Mouse (Mus musculus) brown adipose tissue, adult 24 weeks (tissue): ENCODE results near the gene Lamc1. TPM values are rescaled to one million over a fixed set of nuclear protein-coding genes. Genes with fewer than 3 reads are reported as not detected.
"Not testable (repeated sequence)": the region's sequence is repeated elsewhere in the genome, so short reads cannot be mapped to it uniquely, and the experiment has no call there.

Source experiments
- H3K27ac ChIP-seq: fragments of 200-500 bp; replicated peaks from 2 replicates; pipeline ENCODE4 v1.5.1; 2012; ENCODE audit warnings: low read depth, mild to moderate bottlenecking, low read length
- H3K4me1 ChIP-seq: fragments of 200-500 bp; 2 replicates; pipeline ENCODE4 v1.6.1; 2012; ENCODE audit warnings: low read length, mixed read lengths; ENCODE audit not compliant: control insufficient read depth, insufficient read depth, insufficient read length
- H3K4me3 ChIP-seq: fragments of 200-500 bp; 2 replicates; pipeline ENCODE4 v1.5.1; 2012; ENCODE audit warnings: low read depth, mild to moderate bottlenecking, low read length, moderate library complexity; ENCODE audit not compliant: insufficient read depth
- polyA plus RNA-seq: library from polyadenylated mRNA; stranded (reverse); fragments of >200 nt; gene quantifications from 2 replicates; pipeline ENCODE4 v1.2.4, GENCODE M21; 2012; ENCODE audit not compliant: missing spikeins, insufficient read depth, insufficient read length

Lamc1 gene
- polyA plus RNA-seq, 1 experiment: 47.1 TPM

- H3K27ac ChIP-seq: no peak overlapping the region
- H3K4me3 ChIP-seq: no peak overlapping the region
- peaks cover 8% of the 10 kb centered on the region for H3K4me1 ChIP-seq
Measured at GRCm38 (mm10) chr1:153347726-153348125, 15.1 kb upstream of the Lamc1 start.

GRCm38 (mm10) chr1:153347040-153347439 lies 14.5 kb upstream of the Lamc1 start:
- Histone ChIP-seq H3K4me1 (peaks cover 8% of the 10 kb centered on the region), H3K4me3 (no peak overlapping the region), H3K27ac (peak overlapping the region; percentile 54)

GRCm38 (mm10) chr1:153345699-153346291 lies 13.2 kb upstream of the Lamc1 start:
- Histone ChIP-seq H3K27ac (no peak overlapping the region), H3K4me1 (peaks cover 8% of the 10 kb centered on the region), H3K4me3 (no peak overlapping the region)

GRCm38 (mm10) chr1:153345002-153345401 lies 12.4 kb upstream of the Lamc1 start:
- Histone ChIP-seq H3K27ac (no peak overlapping the region), H3K4me3 (no peak overlapping the region), H3K4me1 (peaks cover 6% of the 10 kb centered on the region)

GRCm38 (mm10) chr1:153335451-153335850 lies 2.9 kb upstream of the Lamc1 start:
- not testable (repeated sequence) for H3K4me1 ChIP-seq, H3K4me3 ChIP-seq, H3K27ac ChIP-seq

- H3K4me1 ChIP-seq: peaks cover 5% of the 10 kb centered on the region
- H3K4me3 ChIP-seq: peak overlapping the region; percentile 67
- peak overlapping the region; percentile 98 for H3K27ac ChIP-seq
Measured at GRCm38 (mm10) chr1:153333296-153334121, 923 bp upstream of the Lamc1 start.

- peaks cover 7% of the 10 kb centered on the region for H3K4me1 ChIP-seq
- H3K4me3 ChIP-seq: peak overlapping the region; percentile 77
- H3K27ac ChIP-seq: peak overlapping the region; percentile 68
Measured at GRCm38 (mm10) chr1:153331796-153332443, 666 bp downstream of the Lamc1 start.

GRCm38 (mm10) chr1:153331206-153331605 lies 1.4 kb downstream of the Lamc1 start:
- peak overlapping the region; percentile 77 for H3K4me3 ChIP-seq
- H3K4me1 ChIP-seq: peaks cover 10% of the 10 kb centered on the region
- H3K27ac ChIP-seq: peak overlapping the region; percentile 68

GRCm38 (mm10) chr1:153329306-153329705 lies 3.3 kb downstream of the Lamc1 start:
- H3K4me3 ChIP-seq: peak overlapping the region; percentile 23; the same call in 1 of the 2 replicates
- peaks cover 12% of the 10 kb centered on the region for H3K4me1 ChIP-seq
- H3K27ac ChIP-seq: no peak overlapping the region

GRCm38 (mm10) chr1:153327063-153327462 lies 5.5 kb downstream of the Lamc1 start:
- H3K27ac ChIP-seq: no peak overlapping the region
- H3K4me1 ChIP-seq: peaks cover 14% of the 10 kb centered on the region
- no peak overlapping the region for H3K4me3 ChIP-seq

- Histone ChIP-seq H3K4me1 (peaks cover 20% of the 10 kb centered on the region), H3K27ac (no peak overlapping the region), H3K4me3 (no peak overlapping the region)
Measured at GRCm38 (mm10) chr1:153326226-153326625, 6.4 kb downstream of the Lamc1 start.

GRCm38 (mm10) chr1:153321404-153321803 lies 11.2 kb downstream of the Lamc1 start:
- peaks cover 44% of the 10 kb centered on the region for H3K4me1 ChIP-seq
- 0 out of 2 replicates have a peak overlapping the region, but pooled peaks have one; percentile 47 for H3K27ac ChIP-seq
- no peak overlapping the region for H3K4me3 ChIP-seq

- Histone ChIP-seq H3K4me3 (no peak overlapping the region), H3K4me1 (peaks cover 41% of the 10 kb centered on the region), H3K27ac (peak overlapping the region; percentile 50)
Measured at GRCm38 (mm10) chr1:153320554-153321147, 11.9 kb downstream of the Lamc1 start.

GRCm38 (mm10) chr1:153320121-153320520 lies 12.5 kb downstream of the Lamc1 start:
- peak overlapping the region; percentile 50 for H3K27ac ChIP-seq
- H3K4me3 ChIP-seq: no peak overlapping the region
- H3K4me1 ChIP-seq: peaks cover 46% of the 10 kb centered on the region

- H3K4me3 ChIP-seq: no peak overlapping the region
- H3K4me1 ChIP-seq: peaks cover 51% of the 10 kb centered on the region
- H3K27ac ChIP-seq: 0 out of 2 replicates have a peak overlapping the region, but pooled peaks have one; percentile 3
Measured at GRCm38 (mm10) chr1:153318741-153319140, 13.8 kb downstream of the Lamc1 start.
